Mouse (Mus musculus): Measurements from ENCODE around the gene Kcna10.

Kcna10 gene

DNA sequence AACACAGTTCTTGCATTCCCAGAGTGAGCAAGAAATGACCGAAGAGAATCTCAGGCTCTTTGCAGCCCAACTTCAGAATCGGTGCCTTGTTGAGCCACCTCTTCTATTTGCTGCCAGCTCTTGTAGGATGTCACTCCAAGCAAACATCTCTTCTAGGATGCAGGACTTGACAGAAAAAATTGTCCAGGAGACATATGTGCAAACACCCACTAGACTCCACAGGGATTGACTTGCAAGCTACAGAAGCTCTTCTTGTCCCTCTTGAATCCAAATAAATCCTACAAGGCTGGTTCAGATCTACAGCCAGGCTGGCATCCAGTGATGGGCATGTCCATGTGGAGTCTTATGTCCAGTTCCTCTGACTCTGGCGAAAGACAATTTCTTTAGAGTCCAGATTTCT is 21.6 kb downstream of the Kcna10 start:
- DNase-seq (ENCODE audit: low spot score): no peak

DNA sequence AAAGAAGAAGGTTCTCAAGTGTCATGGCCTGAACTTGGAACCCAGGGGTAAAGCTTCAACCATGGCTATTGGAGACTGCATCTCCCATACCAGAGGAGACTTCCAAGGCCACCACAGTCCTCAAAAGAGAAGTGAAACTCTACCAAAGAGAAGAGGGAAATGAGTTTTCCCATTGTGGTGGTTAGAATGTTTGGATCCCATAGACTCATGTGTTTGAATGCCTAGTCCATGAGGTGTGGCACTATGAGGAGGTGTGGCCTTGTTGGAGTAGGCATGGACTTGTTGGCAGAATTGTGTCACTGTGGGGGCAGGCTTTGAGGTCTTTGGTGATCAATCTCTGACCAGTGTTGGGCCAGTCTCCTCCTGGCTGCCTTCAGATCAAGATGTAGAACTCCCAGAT is 22.3 kb downstream of the Kcna10 start:
- DNase-seq (ENCODE audit: low spot score): no peak

DNA sequence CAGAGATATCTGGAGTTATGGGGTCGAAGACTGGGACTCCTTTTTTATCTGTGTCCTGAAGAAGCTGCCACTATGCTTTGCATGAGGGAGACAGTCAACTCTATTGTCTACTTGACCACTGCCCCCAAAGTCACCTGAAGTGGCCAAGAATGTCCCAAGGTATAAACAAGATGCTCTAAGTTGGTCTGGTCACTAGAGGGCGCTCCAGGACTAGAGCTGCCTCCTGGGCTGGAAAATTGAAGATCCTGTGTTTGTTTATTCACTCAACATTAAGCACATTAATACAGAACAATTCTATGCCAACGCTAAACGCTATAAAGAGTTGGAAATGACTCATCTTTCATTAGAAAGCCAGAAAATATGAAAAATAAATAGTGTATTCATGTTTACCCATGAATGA is 23.1 kb downstream of the Kcna10 start:
- peak; percentile 15 for DNase-seq (ENCODE audit: low spot score)

DNA sequence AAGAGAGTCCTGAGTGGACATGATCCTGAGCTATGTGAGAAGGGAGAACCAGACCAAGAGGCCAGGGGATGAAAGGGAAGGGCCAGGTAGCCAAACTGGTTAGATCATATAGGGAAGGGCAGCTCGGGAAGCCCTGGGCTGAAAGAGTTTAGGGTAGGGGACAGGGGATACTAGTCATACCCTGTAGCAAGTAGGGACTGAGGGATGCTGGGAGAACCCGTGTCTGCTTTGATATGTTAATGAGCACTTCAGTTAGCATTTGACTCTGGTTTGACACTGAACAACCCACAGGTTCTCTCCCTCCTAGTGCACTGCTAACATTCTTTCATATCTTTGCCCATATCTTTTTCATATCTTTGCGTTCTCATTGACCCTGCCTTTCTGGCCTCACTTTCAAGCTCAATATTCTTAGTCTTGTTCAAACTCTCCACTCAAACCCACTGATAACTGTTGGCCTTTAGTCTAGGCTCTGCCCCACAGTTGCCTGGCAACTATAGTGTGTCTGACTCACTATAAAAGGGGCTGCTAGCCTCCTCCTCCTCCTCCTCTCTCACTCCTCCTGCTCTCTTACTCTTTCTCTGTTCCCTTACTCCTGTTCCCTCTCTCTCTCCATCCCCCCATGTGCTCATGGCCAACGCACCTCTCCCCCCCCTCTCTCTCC is 23.8 kb downstream of the Kcna10 start:
- no peak for DNase-seq (ENCODE audit: low spot score)

DNA sequence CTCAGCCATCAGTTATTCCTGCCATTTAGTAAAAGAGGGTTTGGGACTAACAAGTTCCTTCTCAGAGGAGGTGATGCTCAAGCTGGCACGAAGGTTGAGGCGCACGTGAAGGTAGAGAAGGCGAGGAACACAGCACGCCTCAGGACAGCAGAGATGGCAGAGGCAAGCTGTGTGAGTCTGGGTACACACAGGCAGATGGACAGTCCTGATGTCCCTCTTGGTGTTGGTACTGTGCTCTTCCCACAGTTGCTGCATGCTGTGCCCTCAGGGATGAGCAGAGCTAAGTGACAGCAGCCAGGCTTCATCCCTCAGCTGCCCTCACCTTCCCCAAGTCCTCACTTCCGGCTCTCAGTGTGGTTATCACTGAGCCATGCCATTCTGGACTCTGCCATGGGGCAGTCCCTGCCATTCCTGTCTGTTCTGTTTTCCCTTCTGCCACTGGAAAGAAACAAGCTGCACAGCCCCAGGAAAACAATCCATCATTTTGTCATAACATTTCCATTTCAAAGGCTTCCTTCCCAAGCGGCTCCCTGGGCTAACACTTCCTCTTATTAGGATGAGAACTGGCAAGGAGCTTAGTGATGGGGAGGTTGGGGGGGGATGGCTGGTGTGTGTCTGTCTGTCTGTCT is 24.9 kb downstream of the Kcna10 start:
- DNase-seq (ENCODE audit: low spot score): no peak

DNA sequence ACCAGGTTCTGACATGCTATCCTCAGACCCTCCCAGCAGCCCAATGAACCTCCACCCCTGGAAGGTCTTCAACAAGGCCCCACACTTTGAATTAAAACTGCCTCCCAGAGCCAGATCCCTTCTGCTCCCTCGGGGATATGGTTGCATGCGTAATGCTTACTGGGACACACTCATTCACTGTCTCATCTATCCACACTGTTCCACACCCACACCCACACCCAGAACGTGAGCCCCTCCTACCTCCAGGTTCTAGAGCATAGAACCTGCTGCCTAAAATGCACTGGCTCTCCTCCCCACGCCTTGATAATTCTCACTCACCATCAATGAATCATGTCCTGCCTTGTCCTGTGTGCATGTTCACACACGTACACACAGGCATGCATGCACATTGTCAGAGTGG is 31.8 kb downstream of the Kcna10 start:
- DNase-seq (ENCODE audit: low spot score): no peak

DNA sequence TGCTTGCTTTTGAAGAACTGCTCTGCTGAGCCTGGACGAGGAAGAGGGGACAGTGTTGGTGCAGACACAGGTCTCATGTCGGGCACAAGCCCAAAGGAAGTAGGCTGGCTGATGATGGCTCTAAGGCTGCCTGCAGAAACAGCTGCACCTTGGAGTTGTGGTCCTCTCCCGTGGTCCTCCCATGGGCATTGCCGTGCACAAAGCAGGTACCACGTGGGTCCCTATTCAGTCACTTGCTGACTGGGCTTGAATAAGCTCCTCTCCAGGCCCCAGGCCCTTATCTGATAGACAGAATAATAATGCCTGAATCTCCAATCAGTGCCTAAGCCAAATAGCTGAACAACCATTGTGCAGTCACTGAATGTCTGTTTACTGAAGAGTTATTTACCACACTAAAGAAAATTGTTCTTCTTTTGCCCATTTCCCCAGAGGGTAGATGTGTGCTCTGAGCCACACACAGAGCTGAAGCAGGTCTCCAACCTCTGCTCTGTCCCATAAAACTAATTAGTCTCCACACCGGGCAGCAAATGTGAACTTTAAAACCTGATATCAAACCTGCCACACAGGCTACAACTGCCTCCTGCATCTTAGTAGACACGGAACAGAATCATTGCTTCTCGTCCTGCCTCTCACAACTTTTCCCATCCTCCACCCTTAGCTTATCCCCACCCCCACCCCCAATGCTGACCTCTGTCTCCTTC is 33.7 kb downstream of the Kcna10 start:
- no peak for DNase-seq (ENCODE audit: low spot score)

DNA sequence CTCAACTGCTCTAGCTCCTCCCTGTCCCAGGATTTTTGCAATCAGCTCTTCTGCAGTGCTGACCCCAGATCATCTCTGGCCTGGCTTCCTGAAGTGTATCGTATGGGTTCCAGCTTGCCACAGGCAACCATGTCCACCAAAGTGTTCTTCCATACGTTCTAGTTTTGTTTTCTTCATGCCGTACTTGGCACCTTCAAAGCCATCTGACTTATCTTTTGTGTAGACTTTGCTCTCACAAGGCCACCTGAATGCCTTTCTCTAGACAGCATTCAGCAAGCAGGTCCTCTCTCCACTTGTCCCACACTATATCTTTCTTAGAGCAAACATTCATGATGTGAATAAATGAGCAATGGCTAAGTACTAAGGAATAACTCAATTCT is 34.2 kb downstream of the Kcna10 start:
- DNase-seq (ENCODE audit: low spot score): no peak

DNA sequence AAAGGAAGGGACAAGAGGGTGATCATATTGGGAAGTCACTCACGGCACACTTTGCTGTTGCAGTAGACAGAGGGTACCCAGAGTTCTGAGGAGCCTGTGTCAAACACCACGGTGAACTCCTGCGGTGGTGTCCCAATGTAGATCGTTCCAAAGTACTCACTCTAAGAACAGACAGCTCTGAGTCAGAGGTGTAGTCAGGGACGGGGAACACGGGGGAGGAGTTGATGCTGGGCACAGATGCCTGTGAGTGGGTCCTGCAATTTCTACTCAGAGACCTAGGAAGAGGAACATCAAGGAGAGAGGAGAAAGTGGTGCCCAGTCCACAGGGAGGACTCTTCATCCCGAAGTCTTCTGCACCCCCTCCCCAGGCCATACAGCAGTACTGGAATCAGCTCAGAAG is 35.7 kb downstream of the Kcna10 start:
- DNase-seq (ENCODE audit: low spot score): no peak

DNA sequence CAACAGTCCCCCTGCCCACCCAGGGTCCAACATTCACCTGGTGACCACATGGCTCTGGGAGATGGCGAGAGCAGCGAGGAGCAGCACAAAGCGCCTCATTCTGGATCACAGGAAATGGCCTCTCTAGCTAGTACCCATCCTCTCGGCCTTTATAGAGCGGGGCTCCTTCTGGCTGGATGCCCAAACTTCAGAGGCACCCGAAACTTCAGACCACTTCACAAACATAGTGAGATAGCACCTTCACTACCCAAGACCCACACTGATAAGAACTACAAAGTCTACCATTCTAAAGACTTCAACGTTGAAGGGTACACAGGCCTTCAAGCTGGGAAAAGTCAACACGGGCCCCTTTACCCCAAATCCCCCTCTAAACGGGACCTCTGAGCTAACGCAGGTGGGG is 38.8 kb downstream of the Kcna10 start, which contains the start of gene Cym:
Gene Cym (minus strand): TSS at position 125 of the 400 bp plus-strand sequence.
- no peak for DNase-seq (ENCODE audit: low spot score)

DNA sequence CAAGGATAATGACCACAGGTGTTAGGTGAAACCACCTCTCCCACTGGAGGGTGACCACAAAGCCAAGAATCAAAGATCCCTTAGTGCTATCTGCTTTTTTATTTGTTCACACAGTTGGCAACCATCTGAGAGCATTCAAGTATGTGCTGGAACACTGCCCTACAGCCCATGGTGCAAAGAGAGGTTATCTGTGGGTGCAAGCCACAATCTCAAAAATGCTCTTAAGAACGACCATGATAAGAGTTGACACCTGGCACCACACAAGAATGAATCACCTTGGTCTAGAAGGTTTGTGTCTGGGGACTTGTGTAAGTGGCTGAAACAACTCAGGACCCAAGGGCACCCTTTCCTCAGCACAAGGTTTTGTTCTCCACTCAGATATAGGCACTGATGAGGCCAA is 40.4 kb downstream of the Kcna10 start:
- no peak for DNase-seq (ENCODE audit: low spot score)

DNA sequence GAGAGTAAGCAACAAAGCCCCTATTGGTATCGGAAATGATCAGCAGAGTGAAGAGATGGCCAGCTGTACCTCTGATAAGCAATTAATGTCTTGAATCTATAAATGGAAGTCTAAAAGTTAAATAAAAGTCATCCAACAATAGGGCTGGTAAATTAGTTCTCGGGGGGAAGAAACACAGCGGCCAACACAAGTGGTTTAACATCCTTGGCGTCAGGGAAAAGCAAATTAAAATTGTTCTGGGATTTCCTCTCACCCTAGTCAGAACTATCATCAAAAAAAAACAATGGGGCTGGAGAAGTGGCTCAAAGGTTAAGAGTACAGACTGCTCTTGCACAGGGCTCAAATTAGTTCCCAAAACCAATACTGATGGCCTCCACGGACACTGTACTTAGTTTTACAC is 43.0 kb downstream of the Kcna10 start:
- no peak for DNase-seq (ENCODE audit: low spot score)

DNA sequence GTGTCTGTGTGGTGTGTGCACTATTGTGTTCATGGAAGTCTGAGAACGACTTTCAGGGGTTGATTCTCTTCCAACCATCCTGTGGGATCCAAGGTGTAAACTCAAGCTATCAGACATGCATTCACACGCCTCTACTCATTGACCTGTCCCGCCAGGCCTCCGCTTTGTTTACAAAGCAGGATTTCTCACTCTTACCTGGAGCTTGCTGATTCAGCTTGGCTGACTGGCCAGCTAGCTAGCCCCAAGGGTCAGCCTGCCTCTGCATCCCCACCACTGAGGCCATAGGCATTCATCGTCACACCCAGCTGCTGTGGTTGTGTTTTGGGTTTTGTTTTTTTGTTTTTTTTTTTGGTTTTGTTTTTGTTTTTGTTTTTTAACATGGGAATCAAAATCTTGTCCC is 46.4 kb downstream of the Kcna10 start:
- DNase-seq (ENCODE audit: low spot score): no peak

DNA sequence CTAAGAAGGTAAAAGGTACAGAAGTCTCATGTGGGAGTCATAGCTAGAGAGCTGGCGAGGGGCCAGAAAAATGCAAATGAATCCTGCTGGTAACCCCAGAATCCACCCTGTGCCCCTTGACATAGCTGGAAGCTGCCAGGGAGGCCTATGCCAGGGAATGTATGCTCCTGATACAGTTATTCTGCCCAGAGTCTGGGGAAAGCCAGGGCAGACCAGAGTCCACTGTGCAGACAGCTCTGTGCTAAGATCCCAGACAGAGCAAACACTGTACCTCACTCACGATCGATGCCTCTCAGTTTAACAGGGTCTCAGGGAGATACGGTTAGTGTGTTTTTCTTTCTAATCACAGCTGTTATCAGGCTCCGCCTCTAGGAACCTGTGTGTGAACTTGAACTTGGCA is 47.0 kb downstream of the Kcna10 start:
- DNase-seq (ENCODE audit: low spot score): no peak

DNA sequence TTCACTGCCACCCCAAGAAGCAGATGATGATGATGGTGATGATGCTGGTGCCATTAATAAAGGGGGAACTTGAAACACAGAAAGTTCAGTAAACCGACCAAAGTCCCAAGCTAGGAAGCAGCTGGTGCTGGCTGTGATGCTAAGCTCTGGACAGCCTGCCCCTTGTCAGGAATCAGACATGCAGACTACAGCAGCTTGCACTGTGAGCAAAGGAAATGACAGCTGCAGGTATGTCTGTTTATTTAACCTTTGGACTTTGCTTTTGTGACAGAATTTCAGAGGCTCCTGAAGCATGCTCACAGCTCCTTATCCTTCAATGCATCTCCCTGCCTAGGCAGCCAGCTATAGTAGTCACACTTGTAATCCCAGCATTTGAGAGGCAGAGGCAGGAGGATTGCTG is 47.7 kb downstream of the Kcna10 start, which contains the start of gene A630076J17Rik:
Gene A630076J17Rik (plus strand): TSS at position 88 of the 400 bp plus-strand sequence.
- no peak for DNase-seq (ENCODE audit: low spot score)

DNA sequence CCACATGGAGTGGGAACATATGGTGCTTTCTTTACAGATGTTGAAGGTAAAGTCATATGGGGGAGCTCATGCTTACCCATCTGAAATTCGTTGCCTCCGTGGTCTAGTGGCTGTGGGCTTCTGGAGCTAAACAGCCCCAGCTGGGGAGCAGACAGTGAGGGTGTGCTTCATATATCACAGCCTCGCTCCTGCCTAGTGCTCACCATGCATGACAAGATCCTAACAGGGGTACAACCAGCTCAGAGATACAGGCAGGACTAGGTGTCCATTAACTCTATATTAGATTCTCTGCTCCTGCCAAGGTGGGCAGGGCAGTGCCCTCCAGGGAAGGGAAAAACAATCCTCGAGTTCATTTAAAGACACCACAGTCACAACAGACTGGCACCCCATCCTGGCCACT is 48.3 kb downstream of the Kcna10 start:
- DNase-seq (ENCODE audit: low spot score): no peak

DNA sequence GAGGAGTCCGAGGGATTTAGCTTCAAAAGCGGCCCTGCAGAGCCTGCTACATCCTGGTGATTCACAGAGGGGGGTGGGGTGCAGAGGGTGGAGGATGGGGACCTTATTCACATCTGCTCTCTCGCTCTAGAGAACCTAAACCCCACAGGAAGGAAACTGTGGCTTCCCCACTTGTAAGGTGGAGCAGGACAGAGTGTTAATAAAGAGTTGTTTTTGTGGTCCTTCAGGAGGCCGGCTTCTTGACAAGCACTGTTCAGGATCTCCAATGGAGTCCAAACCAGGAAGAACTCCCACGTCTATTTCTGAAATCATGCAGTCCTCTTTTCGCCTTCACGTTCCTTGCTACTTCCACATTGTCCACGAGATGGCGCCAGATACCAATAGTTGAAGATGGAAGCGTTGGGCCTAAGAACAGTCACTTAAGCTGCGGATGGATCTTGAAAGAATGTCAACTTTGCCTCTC is 50.5 kb downstream of the Kcna10 start:
- DNase-seq (ENCODE audit: low spot score): peak; percentile 58

DNA sequence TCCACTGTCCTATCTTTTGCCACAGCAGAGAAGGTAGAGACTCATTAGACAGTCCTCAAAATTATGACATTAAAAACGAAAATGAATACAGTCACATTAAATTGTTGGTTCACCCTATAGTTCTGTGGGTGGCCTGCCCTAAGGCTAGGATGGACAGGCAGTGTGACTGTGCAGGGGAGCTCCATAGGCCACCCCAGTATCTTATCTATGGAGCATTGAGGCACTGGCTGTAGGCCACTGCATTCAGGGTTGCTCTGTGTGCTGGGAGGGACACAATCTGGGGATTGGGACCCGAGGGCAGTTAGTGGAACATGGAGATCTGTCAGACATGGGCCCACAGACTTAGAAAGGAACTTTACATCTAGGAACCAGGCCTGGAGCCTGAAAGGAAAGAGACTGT is 51.1 kb downstream of the Kcna10 start:
- DNase-seq (ENCODE audit: low spot score): no peak

DNA sequence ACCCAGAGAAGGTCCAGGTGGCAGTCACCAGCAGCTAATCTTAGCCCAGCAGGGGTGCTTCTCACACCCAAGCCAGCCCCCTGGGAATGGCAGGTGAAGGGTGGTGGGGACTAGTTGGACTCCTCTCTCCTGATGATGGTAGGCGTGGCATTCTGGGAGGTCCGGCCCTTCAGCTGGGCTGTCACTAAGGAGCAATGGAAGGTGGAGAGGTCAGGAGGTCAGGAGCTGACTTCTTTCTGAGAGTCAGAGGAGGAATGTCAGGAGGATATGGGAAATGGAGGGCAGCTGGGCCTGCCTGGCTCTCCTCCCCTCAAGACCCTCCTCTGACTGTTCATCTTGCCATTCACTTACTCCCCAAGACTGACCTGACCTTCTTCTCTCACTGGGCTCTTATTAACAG is 55.2 kb downstream of the Kcna10 start:
- no peak for DNase-seq (ENCODE audit: low spot score)

DNA sequence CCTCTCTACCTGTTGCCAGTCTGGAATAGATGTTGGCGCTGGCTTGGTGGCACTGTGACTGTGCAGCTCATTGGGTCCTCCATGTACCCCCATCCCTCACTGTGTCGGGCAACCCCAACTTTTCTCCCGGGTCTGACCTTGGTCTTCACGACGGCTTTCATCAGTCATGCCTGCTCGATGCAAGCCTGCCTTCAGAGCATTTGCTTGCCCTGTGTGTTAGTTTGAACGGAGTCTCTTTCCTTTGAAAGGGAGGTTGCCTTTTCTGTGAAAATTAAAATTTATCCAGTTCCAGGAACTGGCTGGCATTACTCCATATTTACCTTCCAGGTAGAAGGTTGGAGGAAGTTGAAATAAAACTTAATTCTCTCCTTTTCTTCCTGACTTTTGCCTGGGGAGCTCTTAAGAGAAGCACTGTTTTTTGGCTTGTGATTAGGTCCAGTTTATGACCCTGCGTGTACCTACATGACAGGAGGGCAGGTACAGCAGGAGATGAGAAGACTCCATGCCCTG is 55.7 kb downstream of the Kcna10 start:
- DNase-seq (ENCODE audit: low spot score): no peak

DNA sequence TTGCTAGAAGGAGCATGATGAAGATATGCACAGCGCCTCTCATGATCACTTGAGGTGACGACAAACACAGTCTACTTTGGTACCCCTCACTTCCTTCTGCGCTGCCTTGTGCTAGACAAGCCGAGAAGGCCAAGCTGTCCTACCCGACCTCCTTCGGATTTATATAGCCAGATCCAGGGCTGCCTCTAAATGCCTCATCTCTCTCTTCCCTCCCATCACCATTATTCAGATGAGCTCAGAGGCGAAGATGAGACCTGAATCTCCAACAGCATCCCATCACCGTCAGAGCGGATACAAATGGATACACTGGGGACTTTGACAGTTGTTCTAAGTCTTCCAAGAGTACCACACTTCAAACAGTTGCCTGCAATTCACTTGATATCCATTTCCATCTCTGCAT is 56.8 kb downstream of the Kcna10 start, which contains the start of gene Prok1:
Gene Prok1 (minus strand): TSS at position 101 of the 400 bp plus-strand sequence.
- DNase-seq (ENCODE audit: low spot score): no peak

DNA sequence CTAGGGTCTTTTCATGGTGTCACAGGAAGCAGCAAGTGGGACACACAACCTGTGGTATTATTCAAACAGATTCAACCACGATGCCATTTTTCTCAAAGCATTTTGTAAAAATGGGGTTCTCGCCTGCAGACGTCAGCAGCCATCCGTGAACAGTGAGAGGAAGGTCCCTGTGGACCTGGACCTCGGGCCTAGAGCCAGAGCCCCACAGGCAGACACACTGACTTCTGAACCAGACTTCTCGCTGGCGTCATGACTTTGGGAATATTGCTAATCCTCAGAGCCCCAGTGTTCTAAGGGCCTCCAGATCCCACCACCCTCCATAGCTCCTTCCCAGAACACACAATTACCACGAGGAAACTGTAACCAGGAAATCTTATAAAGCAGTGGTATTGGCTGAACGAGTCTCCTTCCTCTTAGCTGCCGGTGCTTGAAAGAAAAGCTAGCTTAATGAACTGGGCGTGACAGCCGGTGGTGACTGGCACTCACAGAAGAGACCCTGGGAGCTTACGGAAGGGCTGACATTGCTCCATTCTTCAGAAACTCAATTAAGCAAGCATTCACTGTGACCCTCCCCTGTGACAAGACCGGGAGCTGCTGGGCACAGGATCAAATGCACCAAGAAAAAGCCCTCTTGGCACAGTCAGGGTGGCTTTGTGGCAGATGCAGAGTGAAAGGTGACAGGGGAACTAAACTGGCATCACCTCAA is 58.7 kb downstream of the Kcna10 start:
- DNase-seq (ENCODE audit: low spot score): no peak

Data from testis, postnatal 14 days (tissue).